In genomic region chr9:121067043-121067442, GRCm38 (mm10) we compare ENCODE assay signal across 22 mouse cellular contexts.
DNase-seq lines count a peak whose midpoint lies in the region; ATAC-seq and TF ChIP-seq lines count a peak whose summit lies in the region.
"Had no signal": no experiment of that assay in that cellular context is flagged by ENCODE, and none has a peak within 500 bp of the region (broad histone marks: within the 10 kb centered on the region; RNA-seq: fewer than 3 reads in every experiment).

No protein-coding gene starts in this region.

- no peak for TF ChIP-seq EP300 in lung, postnatal 0 days (IDR thresholded peaks at IDR 0.05)

- peaks cover 16% of the 10 kb centered on the region for H3K4me1 ChIP-seq in cerebellum, adult 2 months (ENCODE audit: control insufficient read depth, insufficient read depth, low read length)
- H3K4me1 ChIP-seq in hindbrain, embryonic 16.5 days (ENCODE audit: control insufficient read depth, insufficient read depth, low read depth, low read length), result peaks cover 5% of the 10 kb centered on the region; the same call in 1 of the 2 replicates
- H3K4me1 ChIP-seq in lung, postnatal 0 days (ENCODE audit: insufficient read depth, low read depth, low read length), result no peaks in the 10 kb centered on the region

- no peak overlapping the region for H3K9ac ChIP-seq in hindbrain, embryonic 16.5 days (ENCODE audit: low read depth, low read length)
- no peak overlapping the region for H3K9ac ChIP-seq in lung, postnatal 0 days (replicated peaks; ENCODE audit: low read depth)
- H3K9ac ChIP-seq: embryonic facial prominence, embryonic 15.5 days; heart, embryonic 13.5 days; limb, embryonic 15.5 days; liver, postnatal 0 days had no signal

- no peak overlapping the region for H3K4me3 ChIP-seq in cerebellum, adult 2 months (replicated peaks; ENCODE audit: insufficient read depth, low read depth, low read length)
- H3K4me3 ChIP-seq in hindbrain, embryonic 16.5 days (ENCODE audit: low read length), result no peak overlapping the region
- no peak overlapping the region for H3K4me3 ChIP-seq in lung, postnatal 0 days (ENCODE audit: low read depth, low read length)
- H3K4me3 ChIP-seq: embryonic facial prominence, embryonic 15.5 days; forebrain, embryonic 10.5 days; heart, embryonic 13.5 days; layer of hippocampus, adult 2 months; limb, embryonic 15.5 days had no signal

- peak; percentile 27 for DNase-seq in layer of hippocampus, adult 11-12 months (ENCODE audit: low spot score)
- no peak for DNase-seq in layer of hippocampus, adult 9-10 months (ENCODE audit: low spot score)
- peak; percentile 98 for DNase-seq in cerebellum, adult 2 months
- no peak for DNase-seq in lung, postnatal 0 days (ENCODE audit: low spot score)
- no peak for DNase-seq in spleen, postnatal 4 days (ENCODE audit: low spot score in 2 of 2)
- DNase-seq: adrenal gland, postnatal 14 days; heart, postnatal 36 days; liver, postnatal 0 days; lung, postnatal 36 days; right cerebral cortex, postnatal 4 days; thymus, postnatal 4 days had no signal

- TF ChIP-seq CTCF in cerebellum, adult 2 months (IDR thresholded peaks at IDR 0.05; ENCODE audit: borderline replicate concordance, insufficient read depth, low read depth, low read length), result no peak
- TF ChIP-seq CTCF in lung, postnatal 0 days (IDR thresholded peaks at IDR 0.05), result no peak

- peak; percentile 87 for ATAC-seq in cerebellum, adult (ENCODE audit: insufficient number of reproducible peaks, low FRiP score, low TSS enrichment)
- ATAC-seq in hindbrain, embryonic 16.5 days, result peak; percentile 63
- ATAC-seq in lung, postnatal 0 days, result no peak
- ATAC-seq: activated CD4-positive, CD25-positive, alpha-beta regulatory T cell, adult 4 months; intestine, postnatal 0 days; liver, postnatal 0 days; Patski had no signal

- H3K4me2 ChIP-seq in hindbrain, embryonic 16.5 days (ENCODE audit: low read length), result no peak overlapping the region
- H3K4me2 ChIP-seq in lung, postnatal 0 days (replicated peaks; ENCODE audit: low read depth, low read length), result no peak overlapping the region
- H3K4me2 ChIP-seq: embryonic facial prominence, embryonic 15.5 days; heart, embryonic 13.5 days; limb, embryonic 15.5 days had no signal

- H3K27ac ChIP-seq in cerebellum, adult 2 months (ENCODE audit: insufficient read depth, low read length), result no peak overlapping the region
- H3K27ac ChIP-seq in hindbrain, embryonic 16.5 days (ENCODE audit: low read depth, low read length), result no peak overlapping the region
- H3K27ac ChIP-seq in lung, postnatal 0 days (ENCODE audit: low read length), result no peak overlapping the region
- H3K27ac ChIP-seq: embryonic facial prominence, embryonic 15.5 days; forebrain, embryonic 10.5 days; heart, embryonic 13.5 days; kidney, postnatal 0 days; layer of hippocampus, adult 2 months; limb, embryonic 15.5 days had no signal

- H3K9me3 ChIP-seq in hindbrain, embryonic 16.5 days (ENCODE audit: control insufficient read depth, low read length), result no peaks in the 10 kb centered on the region
- H3K9me3 ChIP-seq in lung, postnatal 0 days (ENCODE audit: low read length), result no peaks in the 10 kb centered on the region
- H3K9me3 ChIP-seq: embryonic facial prominence, embryonic 15.5 days; forebrain, embryonic 10.5 days; heart, embryonic 13.5 days; limb, embryonic 15.5 days had no signal

- 21% methylated on average over 10 of the region's 10 CpGs for WGBS in cerebellum, adult 2 months
- WGBS in hindbrain, embryonic 16.5 days, result 67% methylated on average over 10 of the region's 10 CpGs
- 78% methylated on average over 10 of the region's 10 CpGs for WGBS in lung, postnatal 0 days

- no peaks in the 10 kb centered on the region for H3K27me3 ChIP-seq in cerebellum, adult 2 months (ENCODE audit: control insufficient read depth, insufficient read depth, low read length)
- no peaks in the 10 kb centered on the region for H3K27me3 ChIP-seq in hindbrain, embryonic 16.5 days (replicated peaks; ENCODE audit: control insufficient read depth, insufficient read depth, low read length)
- H3K27me3 ChIP-seq in lung, postnatal 0 days (replicated peaks; ENCODE audit: insufficient read depth, low read length), result no peaks in the 10 kb centered on the region
- H3K27me3 ChIP-seq: embryonic facial prominence, embryonic 15.5 days; heart, embryonic 13.5 days; limb, embryonic 15.5 days; Patski had no signal

- TF ChIP-seq POLR2A in cerebellum, adult 2 months (IDR thresholded peaks at IDR 0.05; ENCODE audit: borderline replicate concordance, insufficient read depth, low read length), result no peak

- no peaks in the 10 kb centered on the region for H3K36me3 ChIP-seq in hindbrain, embryonic 16.5 days (ENCODE audit: control insufficient read depth, insufficient read depth, low read length)
- no peaks in the 10 kb centered on the region for H3K36me3 ChIP-seq in lung, postnatal 0 days (ENCODE audit: insufficient read depth, low read length)
- H3K36me3 ChIP-seq: embryonic facial prominence, embryonic 15.5 days; forebrain, embryonic 10.5 days; heart, embryonic 13.5 days; limb, embryonic 15.5 days had no signal

Comparison
In these comparisons a context has a peak if more than half of its experiments do, and no peak if none do; other contexts are left out.
1. DNase-seq: peak in layer of hippocampus, adult 11-12 months (single experiment) and cerebellum, adult 2 months (2 of 2); none in layer of hippocampus, adult 9-10 months (single experiment), lung, postnatal 0 days (single experiment) and spleen, postnatal 4 days (0 of 2).